Mouse (Mus musculus) spleen, postnatal 10 days (tissue): ENCODE measurements around the gene Rps6kb2.
A peak's percentile ranks its signal among the peaks of the same experiment; 100 is the strongest.

Experiments used
- DNase-seq, 2 experiments: peaks; one replicate each; pipeline ENCODE4 v3.0.0; 2021 to 2022; ENCODE audit warnings: low spot score in 2 of 2

The Rps6kb2 gene

GRCm38 (mm10) chr19:4189051-4189620, 26.0 kb upstream of the Rps6kb2 start:
- DNase-seq = no peak

DNA sequence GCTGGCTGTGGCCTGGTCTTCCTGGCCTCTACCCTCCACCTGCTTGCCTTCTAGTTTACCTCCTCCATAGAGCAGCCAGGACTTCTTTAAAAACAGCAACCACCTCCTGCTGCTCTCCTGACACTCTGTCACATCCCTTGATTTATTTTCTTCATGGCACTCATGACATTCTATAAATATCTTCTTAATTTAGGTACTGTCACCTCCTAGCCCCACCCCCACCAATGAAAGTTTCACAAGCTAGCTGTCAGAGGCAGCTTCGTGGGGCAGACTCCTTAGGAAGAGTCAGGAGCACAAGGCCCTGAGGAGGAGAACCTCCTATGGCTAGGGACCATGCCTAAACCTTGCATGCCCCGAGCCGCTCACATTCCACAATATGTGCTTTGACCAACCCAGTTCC, 24.1 kb upstream of the Rps6kb2 start:
- DNase-seq = no peak

DNA sequence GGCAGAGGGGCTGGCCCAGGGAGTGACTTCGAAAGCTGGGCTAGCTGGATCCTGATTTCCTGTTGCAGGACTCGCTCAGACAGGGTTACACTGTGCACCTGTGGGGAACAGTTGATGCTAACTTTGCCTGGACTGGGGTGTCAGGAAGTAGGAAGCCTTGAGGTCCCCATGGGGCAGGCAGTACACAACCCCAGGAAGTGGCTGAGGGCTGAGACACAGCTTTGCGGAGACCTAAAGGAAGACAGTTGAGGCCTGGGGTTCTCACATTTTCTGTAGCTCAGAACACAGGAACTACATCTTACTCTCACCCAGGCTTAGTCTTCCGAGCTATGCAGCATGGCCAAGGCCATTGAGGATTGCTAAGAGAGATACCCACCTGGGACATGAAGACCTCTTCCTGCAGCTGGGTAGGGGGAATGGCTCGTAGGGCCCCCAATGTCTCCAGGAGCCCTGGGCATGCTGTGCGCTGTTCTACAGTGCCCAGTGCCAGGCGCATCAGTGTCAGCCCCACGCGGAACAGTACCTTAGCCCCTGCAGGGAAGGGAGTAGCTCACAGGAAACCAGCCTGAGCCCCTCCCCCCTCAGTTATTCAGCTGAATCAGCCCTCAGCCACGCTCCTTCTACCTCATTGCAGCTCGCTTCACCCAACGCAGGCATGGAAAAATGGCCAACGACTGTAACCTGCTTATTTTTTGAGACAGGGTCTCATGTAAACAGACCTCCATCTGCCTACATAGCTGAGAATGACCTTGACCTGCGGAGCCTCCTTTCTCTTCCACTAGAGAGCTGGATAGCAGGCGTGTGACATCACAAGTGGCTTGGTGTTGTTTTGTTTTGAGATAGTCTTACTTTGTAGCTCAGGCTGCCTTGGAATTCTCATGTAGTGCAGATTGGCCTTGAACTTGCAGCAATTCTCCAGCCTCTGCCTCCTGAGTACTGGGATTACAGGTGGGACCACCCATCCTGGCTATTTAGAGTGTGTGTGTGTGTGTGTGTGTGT, 22.1 kb upstream of the Rps6kb2 start:
- DNase-seq = peak in 1 of 2 experiments; percentile 75

DNA sequence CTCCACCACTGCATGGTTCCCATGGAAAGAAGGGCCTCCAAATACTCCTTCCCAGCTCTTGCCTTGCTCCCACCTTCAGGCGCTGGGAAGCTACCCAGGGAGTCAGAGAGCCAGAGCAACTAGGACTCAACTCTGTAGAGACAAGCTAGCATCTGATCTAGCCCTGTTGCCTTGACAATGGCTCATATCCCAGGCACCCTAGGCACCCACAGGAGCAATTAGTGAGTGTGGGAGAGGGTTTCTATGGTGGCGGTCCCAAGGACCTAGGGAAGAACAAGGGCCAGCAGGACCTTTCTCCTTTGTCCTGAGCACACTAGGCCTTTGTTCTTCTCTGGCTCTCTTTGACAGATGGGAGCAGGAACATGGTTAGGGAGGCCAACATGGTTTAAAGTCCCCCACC, 20.5 kb upstream of the Rps6kb2 start:
- no peak for DNase-seq

DNA sequence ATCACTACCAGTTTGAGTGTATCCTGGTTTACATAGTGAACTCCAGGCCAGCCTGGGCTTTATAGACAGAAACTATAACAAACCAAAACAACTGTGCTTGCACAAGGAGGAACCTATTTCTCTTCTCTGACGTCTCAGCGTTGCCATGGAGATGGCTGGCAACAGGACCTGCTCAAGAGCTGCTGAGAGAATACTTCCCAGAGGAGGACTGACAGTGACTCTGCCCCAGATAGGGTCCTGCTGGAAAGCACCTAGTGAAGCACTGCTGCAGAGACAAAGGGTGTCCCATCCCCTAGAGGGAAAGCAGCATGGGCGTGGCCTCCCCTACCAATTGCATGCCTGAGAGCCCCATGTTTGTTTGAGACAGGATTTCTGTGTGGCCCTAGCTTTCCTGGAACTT, 18.7 kb upstream of the Rps6kb2 start:
- DNase-seq = peak in 1 of 2 experiments; percentile 73

- DNase-seq = no peak
Measured at GRCm38 (mm10) chr19:4180411-4180810, 17.3 kb upstream of the Rps6kb2 start.

GRCm38 (mm10) chr19:4175368-4175947, 12.3 kb upstream of the Rps6kb2 start, which contains the start of gene Carns1:
Carns1 (minus strand) TSS chr19:4175479.
- DNase-seq = no peak

- DNase-seq = no peak
Measured at GRCm38 (mm10) chr19:4172925-4173324, 9.8 kb upstream of the Rps6kb2 start.

DNA sequence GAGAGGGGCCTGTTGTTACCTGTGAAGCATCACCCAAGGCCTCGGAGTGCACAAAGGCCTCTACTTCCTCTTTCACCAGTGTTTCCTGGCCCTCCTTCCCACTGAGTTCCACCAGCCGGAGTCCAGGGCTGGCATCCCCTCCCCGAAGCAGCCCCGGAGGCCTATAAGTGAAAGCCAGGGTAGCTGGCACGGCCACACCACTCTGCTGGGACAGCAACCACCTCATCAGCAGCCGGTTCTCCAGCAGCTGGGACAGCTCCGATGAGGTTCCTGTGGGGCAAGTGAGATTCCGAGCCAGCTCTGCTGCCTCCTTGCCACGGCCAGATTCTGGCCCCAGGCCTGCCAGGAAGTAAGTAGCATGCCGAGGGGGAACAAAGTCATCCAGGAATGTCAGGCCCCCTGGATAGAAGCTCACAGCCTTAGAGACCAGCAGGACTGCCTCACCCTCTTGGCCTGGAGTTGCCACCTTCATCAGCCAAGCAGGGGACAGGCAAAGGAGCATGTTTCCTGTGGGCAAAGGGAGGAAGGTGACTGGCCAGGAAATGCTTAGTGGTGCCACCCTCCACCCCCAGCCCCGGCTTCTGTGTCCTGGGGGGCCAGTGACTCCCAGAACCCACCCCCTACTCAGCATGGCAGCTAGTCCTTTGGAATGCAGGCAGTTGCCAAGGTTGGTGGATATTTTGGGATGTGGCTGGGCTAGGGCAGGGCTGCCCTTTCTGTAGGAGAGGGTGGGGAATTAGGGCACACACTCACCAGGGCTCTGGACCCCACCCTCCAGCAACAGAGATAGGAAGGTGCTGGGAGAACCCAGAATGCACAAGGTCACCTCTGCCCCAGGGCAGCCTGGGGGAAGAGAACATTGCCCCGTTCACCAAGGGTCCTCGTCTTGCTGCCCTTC, 8.5 kb upstream of the Rps6kb2 start:
- peak in 1 of 2 experiments; percentile 27 for DNase-seq

DNA sequence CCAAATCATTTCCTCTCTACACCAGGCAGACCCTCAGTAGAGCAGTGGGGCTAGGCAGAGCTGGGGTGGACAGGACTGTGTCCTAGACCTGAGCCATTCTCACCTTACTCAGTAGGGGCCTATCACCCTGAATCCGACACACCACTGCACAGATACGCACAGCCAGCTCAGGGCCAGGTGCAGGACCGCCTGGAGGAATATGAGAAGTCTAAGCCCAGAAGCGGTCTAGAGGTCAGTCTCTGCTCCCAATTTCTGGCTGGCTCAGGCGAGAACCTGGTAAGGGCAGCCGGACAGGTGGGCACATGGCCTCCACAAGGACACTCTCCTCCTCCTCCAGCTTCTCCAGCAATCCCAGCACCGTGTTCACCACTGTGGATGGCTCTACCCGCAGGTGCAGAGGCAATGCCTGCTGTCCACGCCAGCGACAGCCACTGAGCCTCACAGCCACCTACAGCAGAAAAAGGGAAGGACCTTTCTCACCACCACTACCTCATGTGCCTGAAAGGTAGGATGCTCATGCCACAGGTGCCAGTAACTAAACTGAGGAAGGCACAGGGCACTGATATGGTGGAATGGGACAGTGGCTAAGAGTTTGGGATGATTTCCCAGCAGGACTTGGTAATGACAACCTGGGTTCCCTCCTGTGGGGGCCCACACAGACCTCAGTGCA, 7.7 kb upstream of the Rps6kb2 start:
- no peak for DNase-seq

DNA sequence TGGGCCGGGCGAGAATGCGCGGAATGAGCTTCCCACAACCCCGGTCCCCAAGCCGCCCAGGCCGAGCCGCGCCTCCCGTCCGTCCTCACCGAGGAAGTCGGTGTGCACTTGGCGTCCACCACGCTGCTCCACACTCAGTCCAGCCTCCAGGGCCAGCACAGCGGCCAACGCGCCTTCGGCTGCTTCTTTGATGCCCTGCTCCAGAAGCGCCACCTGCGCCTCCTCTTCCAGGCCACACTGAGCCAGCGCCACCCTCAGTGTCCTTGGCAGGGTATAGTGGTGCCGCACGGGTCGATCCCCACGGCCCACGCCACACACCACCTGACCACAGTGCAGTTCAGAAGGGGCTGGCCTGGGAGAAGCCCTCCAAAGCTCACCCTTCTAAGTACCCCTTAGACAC, 6.7 kb upstream of the Rps6kb2 start:
- no peak for DNase-seq

GRCm38 (mm10) chr19:4169378-4169784, 6.2 kb upstream of the Rps6kb2 start:
- peak; percentile 99 for DNase-seq

GRCm38 (mm10) chr19:4166678-4167476, 3.7 kb upstream of the Rps6kb2 start:
- DNase-seq = no peak

DNA sequence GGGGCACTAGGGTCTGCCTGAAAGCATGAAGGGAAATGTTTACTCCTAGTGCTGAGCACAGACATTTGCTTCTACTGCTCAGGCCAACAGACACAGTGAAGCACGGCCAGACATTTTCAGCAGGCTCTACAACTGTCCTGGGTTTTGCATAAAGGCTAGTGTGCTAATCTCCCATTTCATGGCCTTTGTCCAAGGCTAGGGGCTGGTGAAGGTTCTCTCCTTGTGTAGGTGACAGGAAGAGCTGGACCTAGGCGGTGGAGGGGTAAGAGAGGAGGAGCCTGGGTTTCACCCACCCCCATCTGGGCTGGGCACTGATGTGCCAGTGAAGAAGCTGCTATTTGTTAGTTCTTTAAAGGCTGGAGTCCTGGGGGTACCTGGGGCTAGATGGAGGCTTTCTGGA, 1.6 kb upstream of the Rps6kb2 start:
- no peak for DNase-seq

GRCm38 (mm10) chr19:4164100-4164499, 946 bp upstream of the Rps6kb2 start:
- no peak for DNase-seq

DNA sequence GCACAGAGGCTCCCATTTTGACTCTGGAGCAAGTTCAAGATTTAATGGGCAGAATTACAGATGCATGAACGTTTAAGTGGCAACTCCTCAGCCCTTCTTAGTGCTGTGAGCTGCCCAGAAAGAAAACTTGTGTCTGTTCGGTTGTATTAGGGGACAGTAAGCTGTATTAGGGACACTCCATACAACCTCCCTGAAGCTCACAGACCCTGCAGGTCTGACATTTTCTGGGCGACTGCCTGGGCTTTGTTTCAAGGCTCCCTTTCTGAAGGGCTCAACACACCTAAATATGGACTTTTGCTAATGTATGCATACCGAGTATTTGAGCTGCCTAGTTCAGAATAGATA, 361 bp upstream of the Rps6kb2 start:
- DNase-seq = no peak

GRCm38 (mm10) chr19:4159049-4159448, 4.1 kb downstream of the Rps6kb2 start:
- no peak for DNase-seq

DNA sequence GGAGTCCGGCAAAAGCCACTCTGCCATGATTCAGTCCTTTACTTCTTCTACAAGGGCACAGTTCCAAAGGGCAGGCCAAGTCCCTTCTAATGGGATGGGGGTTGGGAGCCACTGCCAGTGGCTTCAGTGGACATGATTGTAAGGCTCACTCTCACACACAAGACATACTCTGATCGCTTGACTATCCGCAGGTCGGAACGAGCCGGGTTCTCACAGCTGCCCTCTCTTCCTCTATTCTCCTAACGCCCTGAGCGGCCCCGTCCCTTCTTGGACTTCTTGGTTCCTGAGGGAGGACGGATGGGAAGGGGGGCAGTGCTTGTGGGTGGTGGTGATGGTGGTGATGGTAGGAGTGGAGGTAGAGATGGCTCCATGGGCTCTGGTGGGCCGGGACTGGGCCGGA, 6.4 kb downstream of the Rps6kb2 start:
- DNase-seq = no peak

DNA sequence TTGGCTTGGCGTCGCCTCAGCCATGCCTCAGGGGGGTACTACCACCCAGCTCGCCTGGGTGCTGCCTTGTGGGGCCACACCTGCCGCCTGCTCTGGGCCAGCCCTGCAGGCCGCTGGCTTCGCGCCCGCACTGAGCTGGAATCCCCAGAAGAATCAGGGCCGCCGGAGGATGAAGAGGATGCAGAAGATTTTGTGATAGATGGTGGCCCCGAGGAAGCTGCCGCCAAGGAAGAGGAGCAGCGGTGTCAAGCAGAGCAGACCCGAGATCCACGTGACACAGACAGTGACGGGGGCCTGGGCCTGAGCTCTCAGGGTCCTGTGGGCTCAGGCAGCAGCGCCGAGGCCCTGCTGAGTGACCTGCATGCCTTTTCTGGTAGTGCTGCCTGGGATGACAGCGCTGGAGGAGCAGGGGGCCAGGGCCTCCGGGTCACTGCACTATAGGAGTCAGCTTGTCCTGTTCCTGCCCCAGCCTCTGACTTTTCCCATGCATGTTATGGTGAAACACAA, 7.0 kb downstream of the Rps6kb2 start:
- DNase-seq = no peak
